Mouse (Mus musculus) brain, adult 2 months (tissue): ENCODE data around the gene Gm10681.
"Not testable (repeated sequence)": the region's sequence is repeated elsewhere in the genome, so short reads cannot be mapped to it uniquely, and the experiment has no call there.

ENCODE experiments used
- DNase-seq: peaks from one replicate; pipeline ENCODE4 v3.0.0; 2011; ENCODE audit warnings: low read depth, low spot score

The Gm10681 gene

GRCm38 (mm10) chr3:98588707-98589106 lies at the start of gene Gm10681:
TSS of gene Gm10681 (minus strand) at chr3:98588807.
- DNase-seq: no peak

GRCm38 (mm10) chr3:98635145-98635544 lies 46.5 kb upstream of the Gm10681 start:
- no peak for DNase-seq

- DNase-seq: no peak
These were observed 41.5 kb upstream of the Gm10681 start, which contains the start of gene Hsd3b5 for GRCm38 (mm10) chr3:98630152-98630551. TSS of gene Hsd3b5 (minus strand) at chr3:98630252.

- DNase-seq: no peak
These were observed 41.0 kb upstream of the Gm10681 start for GRCm38 (mm10) chr3:98629633-98630032.

- DNase-seq: not testable (repeated sequence)
These were observed 28.2 kb upstream of the Gm10681 start for GRCm38 (mm10) chr3:98616786-98617185.

GRCm38 (mm10) chr3:98616244-98616643 lies 27.6 kb upstream of the Gm10681 start:
- DNase-seq: not testable (repeated sequence)

GRCm38 (mm10) chr3:98614406-98614927 lies 25.9 kb upstream of the Gm10681 start:
- DNase-seq: not testable (repeated sequence)

- DNase-seq: no peak
These were observed 25.4 kb upstream of the Gm10681 start for GRCm38 (mm10) chr3:98613963-98614362.

GRCm38 (mm10) chr3:98613540-98613939 lies 24.9 kb upstream of the Gm10681 start:
- not testable (repeated sequence) for DNase-seq

GRCm38 (mm10) chr3:98587721-98588120 lies 886 bp downstream of the Gm10681 start:
- DNase-seq: no peak

GRCm38 (mm10) chr3:98582622-98583021 lies 6.0 kb downstream of the Gm10681 start:
- DNase-seq: not testable (repeated sequence)

- not testable (repeated sequence) for DNase-seq
These were observed 6.4 kb downstream of the Gm10681 start for GRCm38 (mm10) chr3:98582202-98582601.

GRCm38 (mm10) chr3:98581024-98581423 lies 7.6 kb downstream of the Gm10681 start:
- DNase-seq: peak; percentile 71

GRCm38 (mm10) chr3:98567717-98568116 lies 20.9 kb downstream of the Gm10681 start:
- DNase-seq: not testable (repeated sequence)

- not testable (repeated sequence) for DNase-seq
These were observed 23.7 kb downstream of the Gm10681 start for GRCm38 (mm10) chr3:98564894-98565293.

- DNase-seq: not testable (repeated sequence)
These were observed 24.8 kb downstream of the Gm10681 start for GRCm38 (mm10) chr3:98563831-98564230.

GRCm38 (mm10) chr3:98560711-98561110 lies 27.9 kb downstream of the Gm10681 start:
- not testable (repeated sequence) for DNase-seq

GRCm38 (mm10) chr3:98550832-98551231 lies 37.8 kb downstream of the Gm10681 start:
- not testable (repeated sequence) for DNase-seq

GRCm38 (mm10) chr3:98550215-98550614 lies 38.4 kb downstream of the Gm10681 start:
- not testable (repeated sequence) for DNase-seq

- not testable (repeated sequence) for DNase-seq
These were observed 40.1 kb downstream of the Gm10681 start for GRCm38 (mm10) chr3:98548495-98548894.

- not testable (repeated sequence) for DNase-seq
These were observed 41.0 kb downstream of the Gm10681 start for GRCm38 (mm10) chr3:98547641-98548040.

- not testable (repeated sequence) for DNase-seq
These were observed 63.6 kb downstream of the Gm10681 start for GRCm38 (mm10) chr3:98524978-98525377.

GRCm38 (mm10) chr3:98524552-98524951 lies 64.1 kb downstream of the Gm10681 start:
- DNase-seq: not testable (repeated sequence)

- DNase-seq: not testable (repeated sequence)
These were observed 65.8 kb downstream of the Gm10681 start for GRCm38 (mm10) chr3:98522779-98523178.
